Mouse (Mus musculus) embryonic fibroblast, embryonic 13.5 days (primary cell): ENCODE data around the gene Gm10577. TPM values are rescaled to one million over a fixed set of nuclear protein-coding genes. Genes with fewer than 3 reads are reported as not detected.

ENCODE experiments used
- H3K27ac ChIP-seq: 2 replicates; pipeline ENCODE4 v1.5.1; 2012; ENCODE audit warnings: low read length, control low read depth, inconsistent platforms; ENCODE audit not compliant: insufficient read depth
- H3K4me1 ChIP-seq: 2 replicates; pipeline ENCODE4 v1.6.1; 2011; ENCODE audit warnings: low read length; ENCODE audit not compliant: control insufficient read depth, insufficient read depth
- H3K4me3 ChIP-seq: 2 replicates; pipeline ENCODE4 v1.5.1; 2011; ENCODE audit warnings: mild to moderate bottlenecking, control low read depth, low read length; ENCODE audit not compliant: insufficient read depth
- CTCF ChIP-seq: IDR thresholded peaks from 2 replicates; pipeline ENCODE4 v1.5.1; 2011; ENCODE audit warnings: mild to moderate bottlenecking, control low read depth, low read length, moderate library complexity, borderline replicate concordance; ENCODE audit not compliant: insufficient read depth
- POLR2A ChIP-seq: IDR thresholded peaks from 2 replicates; pipeline ENCODE4 v1.6.1; 2011; ENCODE audit warnings: low read depth, mild to moderate bottlenecking, control low read depth, low read length, moderate library complexity
- polyA plus RNA-seq: library from polyadenylated mRNA; stranded (reverse); fragments of >200 nt; gene quantifications from 2 replicates; pipeline ENCODE4 v1.2.4, GENCODE M21; 2011; ENCODE audit warnings: low read depth; ENCODE audit not compliant: missing spikeins, insufficient read length

The Gm10577 gene
- polyA plus RNA-seq, 1 experiment: not detected

- no peak for TF ChIP-seq POLR2A
- TF ChIP-seq CTCF: no peak
- no peaks in the 10 kb centered on the region for H3K4me1 ChIP-seq
- H3K27ac ChIP-seq: no peak overlapping the region
- H3K4me3 ChIP-seq: no peak overlapping the region
Observed at GRCm38 (mm10) chr4:100998145-100998544, 22.4 kb downstream of the Gm10577 start.

DNA sequence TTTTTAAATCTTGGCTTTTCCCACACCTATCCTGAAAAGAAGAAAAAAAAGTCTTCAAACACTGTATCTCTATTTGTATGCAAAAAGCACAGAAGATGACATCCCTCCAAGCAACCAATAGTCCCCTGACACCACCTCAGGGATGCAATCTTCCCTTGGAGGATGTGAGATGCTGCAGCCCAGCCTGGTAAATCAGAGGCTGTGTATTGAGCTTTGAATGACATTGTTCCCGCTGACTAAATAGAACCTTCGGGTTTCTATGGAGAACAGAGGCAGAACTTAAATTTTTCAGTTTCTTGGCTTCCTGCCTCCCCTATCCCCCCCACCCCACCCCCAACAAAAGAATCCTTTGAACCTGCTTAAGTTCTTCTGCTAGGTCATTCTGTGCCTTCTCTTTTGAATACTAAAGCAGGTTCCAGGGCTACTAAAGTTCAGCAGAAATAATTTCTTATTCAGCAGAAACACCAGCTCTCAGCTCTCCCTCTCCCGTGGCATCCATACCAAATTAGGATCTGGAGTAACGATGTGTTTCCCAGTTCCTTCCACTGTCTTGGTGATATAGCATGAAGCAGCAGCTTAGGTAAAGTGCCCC, 24.3 kb downstream of the Gm10577 start:
- no peaks in the 10 kb centered on the region for H3K4me1 ChIP-seq
- no peak overlapping the region for H3K27ac ChIP-seq
- TF ChIP-seq CTCF (no peak), POLR2A (no peak)
- no peak overlapping the region for H3K4me3 ChIP-seq

DNA sequence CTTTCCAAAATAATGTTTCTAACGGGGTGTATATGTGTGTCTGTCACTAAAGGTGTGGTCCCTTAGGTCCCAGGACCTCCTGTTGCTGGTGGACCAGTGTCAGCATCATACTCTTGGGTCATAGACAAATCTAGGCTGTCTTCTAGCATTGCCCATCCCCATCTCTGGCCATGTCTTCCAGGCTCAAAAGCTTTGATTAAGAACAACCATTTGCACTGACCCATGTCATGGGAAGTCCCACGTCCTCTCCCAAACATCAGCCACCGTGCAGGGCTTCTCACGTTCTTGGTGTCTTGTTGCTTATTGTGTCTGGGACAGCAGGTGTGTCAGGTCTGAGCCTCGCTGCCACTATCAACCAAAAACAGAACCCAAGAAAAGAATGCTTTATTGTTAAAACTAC, 24.9 kb downstream of the Gm10577 start:
- no peak overlapping the region for H3K27ac ChIP-seq
- no peaks in the 10 kb centered on the region for H3K4me1 ChIP-seq
- TF ChIP-seq POLR2A (no peak), CTCF (no peak)
- H3K4me3 ChIP-seq: no peak overlapping the region

GRCm38 (mm10) chr4:100994442-100995255, 25.8 kb downstream of the Gm10577 start:
- Histone ChIP-seq H3K27ac (no peak overlapping the region), H3K4me1 (no peaks in the 10 kb centered on the region), H3K4me3 (no peak overlapping the region)
- TF ChIP-seq CTCF (no peak), POLR2A (no peak)

DNA sequence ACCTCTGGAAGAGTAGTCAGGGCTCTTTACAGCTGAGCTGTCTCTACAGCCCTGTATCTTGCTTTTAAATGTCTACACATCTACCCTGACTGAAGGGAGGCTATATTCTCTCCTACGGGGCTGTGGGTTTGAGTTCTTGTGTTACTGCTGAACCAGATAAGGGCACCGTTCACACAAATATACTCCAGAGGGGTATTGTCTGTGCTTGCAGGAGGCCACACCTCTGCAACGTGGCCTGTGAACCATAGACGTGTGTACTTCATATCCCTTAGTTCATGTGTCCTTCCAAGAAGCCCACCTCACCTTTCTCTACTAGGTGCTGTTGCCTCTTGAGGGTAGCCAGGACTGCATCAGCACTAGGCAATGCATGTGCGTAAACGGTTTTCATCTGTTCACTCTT, 28.4 kb downstream of the Gm10577 start:
- TF ChIP-seq CTCF (no peak), POLR2A (no peak)
- Histone ChIP-seq H3K4me1 (no peaks in the 10 kb centered on the region), H3K4me3 (no peak overlapping the region)

DNA sequence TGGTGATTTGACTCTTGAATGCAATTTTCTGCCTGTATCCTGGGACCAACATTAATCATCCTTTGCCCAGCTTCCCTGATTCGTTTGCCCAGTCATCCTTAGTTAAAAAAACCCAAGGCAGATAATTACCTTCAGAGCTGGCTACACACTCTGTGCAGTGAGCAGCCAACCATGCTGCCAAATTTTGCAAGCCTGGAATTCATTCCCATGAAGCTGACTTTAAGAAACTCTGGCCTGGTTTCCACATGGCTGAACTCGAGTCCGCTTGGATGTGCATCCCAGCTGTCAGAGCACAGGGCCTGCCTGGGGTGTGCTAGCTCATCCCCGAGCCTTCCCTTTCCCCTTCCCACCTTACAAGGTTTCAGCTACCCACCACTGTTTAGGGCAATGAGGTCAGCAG, 29.5 kb downstream of the Gm10577 start:
- no peak for TF ChIP-seq CTCF
- TF ChIP-seq POLR2A: no peak
- Histone ChIP-seq H3K4me3 (no peak overlapping the region), H3K27ac (no peak overlapping the region), H3K4me1 (no peaks in the 10 kb centered on the region)

More for the DNA sequence above, 28.4 kb downstream of the Gm10577 start:
- H3K27ac ChIP-seq: no peak overlapping the region

DNA sequence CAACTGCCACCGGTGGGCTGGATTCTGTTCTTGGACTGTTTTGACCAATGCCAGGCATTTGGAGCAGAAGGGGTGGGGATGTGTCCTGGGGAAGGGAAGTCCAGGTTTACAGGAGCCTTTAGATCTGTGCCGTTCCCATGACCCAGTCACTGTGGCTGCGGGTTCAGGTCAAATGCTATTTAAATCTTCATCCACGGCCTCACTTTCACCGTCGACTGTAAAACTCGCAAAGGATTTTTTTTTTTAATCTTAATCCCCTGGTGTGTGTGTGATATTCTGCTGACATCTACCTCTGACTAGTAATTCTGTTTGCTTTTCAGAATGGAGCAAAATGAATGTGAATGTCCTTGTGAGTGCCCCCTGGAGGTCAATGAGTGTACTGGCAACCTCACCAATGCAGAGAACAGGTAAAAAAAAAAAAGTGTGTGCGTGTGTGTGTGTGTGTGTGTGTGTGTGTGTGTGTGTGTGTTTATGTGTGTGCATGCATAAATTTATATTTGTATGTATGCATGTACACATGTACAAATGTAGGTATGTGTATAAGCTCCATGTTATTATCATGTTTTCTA, 32.2 kb downstream of the Gm10577 start:
- no peak overlapping the region for H3K27ac ChIP-seq
- H3K4me1 ChIP-seq: no peaks in the 10 kb centered on the region
- TF ChIP-seq POLR2A: no peak
- TF ChIP-seq CTCF: no peak
- no peak overlapping the region for H3K4me3 ChIP-seq

DNA sequence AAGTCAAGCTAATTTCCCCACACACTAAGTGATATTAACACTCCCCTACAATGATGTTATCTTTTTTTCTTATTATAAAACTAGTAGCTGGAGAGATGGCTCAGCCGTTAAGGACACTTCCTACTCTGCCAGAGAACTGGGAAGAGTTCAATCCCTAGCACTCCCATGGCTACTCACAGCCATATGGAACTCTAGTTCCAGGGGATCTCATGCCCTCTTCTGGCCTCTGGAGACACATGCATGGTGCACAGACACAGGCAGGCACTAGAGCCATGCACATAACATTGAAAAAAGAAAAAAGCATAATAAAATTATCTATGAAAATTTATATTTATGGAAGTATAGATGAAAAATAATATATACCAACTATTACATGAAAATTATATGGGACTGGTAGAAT, 33.3 kb downstream of the Gm10577 start:
- TF ChIP-seq POLR2A (no peak), CTCF (peak; percentile 8; the same call in 1 of the 2 replicates)
- Histone ChIP-seq H3K27ac (no peak overlapping the region), H3K4me1 (no peaks in the 10 kb centered on the region), H3K4me3 (no peak overlapping the region)

GRCm38 (mm10) chr4:100977522-100977921, 43.0 kb downstream of the Gm10577 start:
- Histone ChIP-seq H3K4me1 (no peaks in the 10 kb centered on the region), H3K4me3 (no peak overlapping the region), H3K27ac (no peak overlapping the region)
- peak; percentile 13; the same call in 1 of the 2 replicates for TF ChIP-seq CTCF
- no peak for TF ChIP-seq POLR2A
